Mouse (Mus musculus) liver, postnatal 0 days (tissue): ENCODE data around the gene Olfr1055.

Source experiments
- CTCF ChIP-seq: sonication (generic); IDR thresholded peaks from 2 replicates; pipeline ENCODE4 v1.5.1; 2016; ENCODE audit warnings: antibody characterized with exemption, low read depth
- EP300 ChIP-seq: IDR thresholded peaks from 2 replicates; pipeline ENCODE4 v1.6.1; 2016; ENCODE audit warnings: antibody characterized with exemption, low read depth, mild to moderate bottlenecking

GRCm38 (mm10) chr2:86335333-86335732 is 14.8 kb downstream of the Olfr1055 start, which contains the start of gene Olfr1054:
- no peak for TF ChIP-seq CTCF
- TF ChIP-seq EP300 = no peak
